Mouse (Mus musculus) testis, adult 2 months (tissue): Measurements from ENCODE around the gene Fndc9. TPM values are rescaled to one million over a fixed set of nuclear protein-coding genes. Genes with fewer than 3 reads are reported as not detected.

Experiments
- H3K27ac ChIP-seq: fragments of 200-500 bp; 2 replicates; pipeline ENCODE4 v1.5.1; 2012; ENCODE audit warnings: low read depth, low read length; ENCODE audit not compliant: control insufficient read depth, insufficient read depth
- H3K27me3 ChIP-seq: fragments of 200-500 bp; 2 replicates; pipeline ENCODE4 v1.6.1; 2012; ENCODE audit warnings: mild to moderate bottlenecking, low read length, moderate library complexity; ENCODE audit not compliant: control insufficient read depth, insufficient read depth
- H3K36me3 ChIP-seq: fragments of 200-500 bp; 2 replicates; pipeline ENCODE4 v1.6.1; 2012; ENCODE audit warnings: mild to moderate bottlenecking, low read length; ENCODE audit not compliant: control insufficient read depth, insufficient read depth
- H3K4me1 ChIP-seq: fragments of 200-500 bp; 2 replicates; pipeline ENCODE4 v1.6.1; 2012; ENCODE audit warnings: low read length; ENCODE audit not compliant: control insufficient read depth, insufficient read depth
- H3K4me3 ChIP-seq: fragments of 200-500 bp; 2 replicates; pipeline ENCODE4 v1.5.1; 2012; ENCODE audit warnings: low read depth, mild to moderate bottlenecking, low read length, moderate library complexity, mixed read lengths; ENCODE audit not compliant: control insufficient read depth
- CTCF ChIP-seq: fragments of 200-500 bp; IDR thresholded peaks from 2 replicates; pipeline ENCODE4 v1.5.1; 2012; ENCODE audit warnings: low read depth, mild to moderate bottlenecking, inconsistent platforms, low read length, moderate library complexity; ENCODE audit not compliant: control insufficient read depth, insufficient read depth, insufficient replicate concordance
- POLR2A ChIP-seq: fragments of 200-500 bp; IDR thresholded peaks from 2 replicates; pipeline ENCODE4 v1.6.1; 2012; ENCODE audit warnings: low read depth, mild to moderate bottlenecking, inconsistent platforms, low read length, moderate library complexity; ENCODE audit not compliant: control insufficient read depth
- polyA plus RNA-seq: library from polyadenylated mRNA; depleted of rRNA; stranded (reverse); fragments of >200 nt; gene quantifications from 2 replicates; pipeline ENCODE4 v1.2.3, GENCODE M21; 2012; rRNA removed

Fndc9 gene
- 0.44 and 0.53 TPM in 2 replicates for polyA plus RNA-seq

- Histone ChIP-seq H3K36me3 (no peaks in the 10 kb centered on the region), H3K27ac (no peak within 1 kb of the TSS), H3K4me3 (no peak within 1 kb of the TSS), H3K27me3 (no peaks in the 10 kb centered on the region), H3K4me1 (no peaks in the 10 kb centered on the region)
- TF ChIP-seq POLR2A (no peak), CTCF (no peak)
Observed at GRCm38 (mm10) chr11:46235334-46235733, at the start of gene Fndc9. Gene Fndc9 (plus strand): TSS chr11:46235531.

- H3K36me3 ChIP-seq = no peaks in the 10 kb centered on the region
- H3K27ac ChIP-seq = no peak overlapping the region
- no peaks in the 10 kb centered on the region for H3K4me1 ChIP-seq
- no peak for TF ChIP-seq POLR2A
- no peak for TF ChIP-seq CTCF
- no peak overlapping the region for H3K4me3 ChIP-seq
- no peaks in the 10 kb centered on the region for H3K27me3 ChIP-seq
Observed at GRCm38 (mm10) chr11:46188283-46188682, 47.0 kb upstream of the Fndc9 start.

- no peak overlapping the region for H3K4me3 ChIP-seq
- H3K27ac ChIP-seq = no peak overlapping the region
- no peaks in the 10 kb centered on the region for H3K27me3 ChIP-seq
- no peak for TF ChIP-seq POLR2A
- no peaks in the 10 kb centered on the region for H3K36me3 ChIP-seq
- no peaks in the 10 kb centered on the region for H3K4me1 ChIP-seq
Observed at GRCm38 (mm10) chr11:46194175-46194574, 41.2 kb upstream of the Fndc9 start.

GRCm38 (mm10) chr11:46200664-46201063 lies 34.7 kb upstream of the Fndc9 start:
- Histone ChIP-seq H3K27me3 (no peaks in the 10 kb centered on the region), H3K4me1 (no peaks in the 10 kb centered on the region), H3K27ac (no peak overlapping the region), H3K4me3 (no peak overlapping the region), H3K36me3 (no peaks in the 10 kb centered on the region)
- TF ChIP-seq POLR2A (no peak), CTCF (no peak)

GRCm38 (mm10) chr11:46201636-46202546 lies 33.4 kb upstream of the Fndc9 start:
- Histone ChIP-seq H3K4me3 (no peak overlapping the region), H3K27ac (no peak overlapping the region), H3K36me3 (no peaks in the 10 kb centered on the region), H3K27me3 (no peaks in the 10 kb centered on the region), H3K4me1 (no peaks in the 10 kb centered on the region)
- TF ChIP-seq CTCF (no peak), POLR2A (no peak)

- Histone ChIP-seq H3K4me3 (no peak overlapping the region), H3K4me1 (no peaks in the 10 kb centered on the region), H3K27me3 (no peaks in the 10 kb centered on the region), H3K27ac (no peak overlapping the region), H3K36me3 (no peaks in the 10 kb centered on the region)
- TF ChIP-seq CTCF = no peak
Observed at GRCm38 (mm10) chr11:46202547-46202887, 32.8 kb upstream of the Fndc9 start.

GRCm38 (mm10) chr11:46204841-46205240 lies 30.5 kb upstream of the Fndc9 start:
- Histone ChIP-seq H3K4me1 (no peaks in the 10 kb centered on the region), H3K36me3 (no peaks in the 10 kb centered on the region), H3K4me3 (no peak overlapping the region), H3K27ac (no peak overlapping the region), H3K27me3 (no peaks in the 10 kb centered on the region)
- TF ChIP-seq CTCF (no peak), POLR2A (no peak)

GRCm38 (mm10) chr11:46205639-46206409 lies 29.5 kb upstream of the Fndc9 start:
- H3K36me3 ChIP-seq = no peaks in the 10 kb centered on the region
- TF ChIP-seq CTCF = no peak
- no peak for TF ChIP-seq POLR2A
- H3K4me1 ChIP-seq = no peaks in the 10 kb centered on the region
- H3K27ac ChIP-seq = no peak overlapping the region
- H3K4me3 ChIP-seq = no peak overlapping the region
- no peaks in the 10 kb centered on the region for H3K27me3 ChIP-seq
